Comparison of ENCODE assay signal across 22 mouse cellular contexts in the genomic region with DNA sequence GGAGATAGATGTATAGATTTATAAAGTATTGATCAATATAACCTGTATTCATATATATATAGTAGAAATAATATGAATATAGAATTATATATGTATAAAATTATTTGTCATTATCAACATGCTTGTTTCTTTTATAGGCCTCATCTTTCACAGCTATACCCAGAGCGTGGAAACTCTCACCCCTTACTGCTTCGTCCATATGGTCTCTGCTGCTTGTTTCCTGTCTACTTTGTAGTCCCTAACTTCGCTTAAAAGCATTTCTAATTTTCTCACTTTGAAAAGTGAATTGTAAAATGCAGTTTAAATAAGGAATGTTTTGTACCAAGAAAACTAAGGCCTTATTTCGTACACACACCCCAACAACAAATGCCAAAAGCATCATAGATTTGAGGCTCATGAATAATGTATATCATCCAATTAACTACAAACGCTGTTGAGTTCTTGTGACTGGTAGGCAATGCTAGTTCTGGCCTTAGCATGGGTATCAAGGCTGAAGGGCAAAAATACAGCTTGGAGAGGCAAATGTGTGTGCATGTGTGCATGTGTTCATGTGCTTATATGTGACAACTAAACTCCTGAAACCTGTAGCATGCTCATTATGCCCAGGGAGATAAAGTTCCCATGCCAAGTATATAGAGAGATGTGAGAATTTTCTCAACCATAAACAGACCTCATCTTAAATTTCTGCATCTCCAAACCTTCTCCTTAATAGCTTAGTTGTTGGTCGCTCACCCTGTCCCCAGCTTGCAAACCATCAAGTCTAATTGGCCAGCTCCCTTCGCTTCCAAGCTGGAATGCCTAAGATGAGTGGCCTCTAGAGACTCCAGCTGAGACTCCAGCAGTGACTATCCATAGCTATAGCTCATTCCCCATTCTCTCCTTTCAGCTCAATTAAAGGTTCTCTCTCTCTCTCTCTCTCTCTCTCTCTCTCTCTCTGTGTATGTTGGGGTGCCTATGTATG.
DNase-seq lines count a peak whose midpoint lies in the region; ATAC-seq and TF ChIP-seq lines count a peak whose summit lies in the region.
"Had no signal": no experiment of that assay in that cellular context is flagged by ENCODE, and none has a peak within 500 bp of the region (broad histone marks: within the 10 kb centered on the region; RNA-seq: fewer than 3 reads in every experiment).

No protein-coding gene starts in this region.

- no peaks in the 10 kb centered on the region for H3K27me3 ChIP-seq in forebrain, embryonic 12.5 days
- 0 out of 2 replicates have a peak, but pooled peaks cover 4% of the 10 kb centered on the region for H3K27me3 ChIP-seq in forebrain, embryonic 10.5 days (ENCODE audit: poor library complexity, severe bottlenecking)
- H3K27me3 ChIP-seq in hindbrain, embryonic 14.5 days (ENCODE audit: control insufficient read depth, insufficient read depth, low read length), result no peaks in the 10 kb centered on the region
- no peaks in the 10 kb centered on the region for H3K27me3 ChIP-seq in hindbrain, embryonic 10.5 days (ENCODE audit: insufficient read depth, poor library complexity, severe bottlenecking)
- no peaks in the 10 kb centered on the region for H3K27me3 ChIP-seq in forebrain, postnatal 0 days (ENCODE audit: insufficient read depth, low read length)
- no peaks in the 10 kb centered on the region for H3K27me3 ChIP-seq in lung, postnatal 0 days (replicated peaks; ENCODE audit: insufficient read depth, low read length)
- H3K27me3 ChIP-seq: embryonic facial prominence, embryonic 12.5 days; embryonic facial prominence, embryonic 15.5 days; hindbrain, embryonic 13.5 days had no signal

- H3K4me1 ChIP-seq in forebrain, embryonic 12.5 days, result peaks cover 21% of the 10 kb centered on the region; the same call in 1 of the 2 replicates
- peaks cover 17% of the 10 kb centered on the region for H3K4me1 ChIP-seq in forebrain, embryonic 10.5 days
- no peaks in the 10 kb centered on the region for H3K4me1 ChIP-seq in hindbrain, embryonic 14.5 days (replicated peaks; ENCODE audit: control insufficient read depth, insufficient read depth, low read length)
- H3K4me1 ChIP-seq in hindbrain, embryonic 10.5 days (replicated peaks), result peaks cover 11% of the 10 kb centered on the region; the same call in 1 of the 2 replicates
- no peaks in the 10 kb centered on the region for H3K4me1 ChIP-seq in forebrain, postnatal 0 days (ENCODE audit: insufficient read depth)
- H3K4me1 ChIP-seq in lung, postnatal 0 days (ENCODE audit: insufficient read depth, low read depth, low read length), result no peaks in the 10 kb centered on the region
- H3K4me1 ChIP-seq: embryonic facial prominence, embryonic 12.5 days; embryonic facial prominence, embryonic 15.5 days had no signal

- ATAC-seq in forebrain, embryonic 12.5 days (ENCODE audit: low FRiP score), result peak; percentile 51; the same call in 1 of the 2 replicates
- no peak for ATAC-seq in hindbrain, embryonic 14.5 days (ENCODE audit: low FRiP score)
- peak; percentile 86 for ATAC-seq in forebrain, postnatal 0 days
- no peak for ATAC-seq in lung, postnatal 0 days
- ATAC-seq: activated CD4-positive, CD25-positive, alpha-beta regulatory T cell, adult 4 months; hindbrain, postnatal 0 days; inflammation-experienced regulatory T-cells, adult 6 months; intestine, embryonic 16.5 days had no signal

- no peak for TF ChIP-seq CTCF in forebrain, postnatal 0 days (IDR thresholded peaks at IDR 0.05; ENCODE audit: low read depth)
- no peak for TF ChIP-seq CTCF in lung, postnatal 0 days (IDR thresholded peaks at IDR 0.05)

- no peak overlapping the region for H3K9ac ChIP-seq in forebrain, embryonic 12.5 days
- no peak overlapping the region for H3K9ac ChIP-seq in hindbrain, embryonic 14.5 days
- no peak overlapping the region for H3K9ac ChIP-seq in forebrain, postnatal 0 days
- no peak overlapping the region for H3K9ac ChIP-seq in lung, postnatal 0 days (replicated peaks; ENCODE audit: low read depth)
- H3K9ac ChIP-seq: embryonic facial prominence, embryonic 12.5 days; embryonic facial prominence, embryonic 15.5 days; hindbrain, embryonic 13.5 days had no signal

- H3K4me3 ChIP-seq in forebrain, embryonic 12.5 days (replicated peaks), result no peak overlapping the region
- H3K4me3 ChIP-seq in forebrain, embryonic 10.5 days, result no peak overlapping the region
- H3K4me3 ChIP-seq in hindbrain, embryonic 14.5 days (replicated peaks; ENCODE audit: low read length), result no peak overlapping the region
- H3K4me3 ChIP-seq in hindbrain, embryonic 10.5 days, result no peak overlapping the region
- H3K4me3 ChIP-seq in forebrain, postnatal 0 days (ENCODE audit: low read depth, low read length), result no peak overlapping the region
- H3K4me3 ChIP-seq in lung, postnatal 0 days (ENCODE audit: low read depth, low read length), result no peak overlapping the region
- H3K4me3 ChIP-seq: embryonic facial prominence, embryonic 12.5 days; embryonic facial prominence, embryonic 15.5 days; hindbrain, embryonic 13.5 days had no signal

- no peaks in the 10 kb centered on the region for H3K36me3 ChIP-seq in forebrain, embryonic 12.5 days (replicated peaks)
- H3K36me3 ChIP-seq in forebrain, embryonic 10.5 days (replicated peaks), result no peaks in the 10 kb centered on the region
- H3K36me3 ChIP-seq in hindbrain, embryonic 14.5 days (replicated peaks; ENCODE audit: control insufficient read depth, insufficient read depth), result no peaks in the 10 kb centered on the region
- H3K36me3 ChIP-seq in hindbrain, embryonic 10.5 days, result no peaks in the 10 kb centered on the region
- no peaks in the 10 kb centered on the region for H3K36me3 ChIP-seq in forebrain, postnatal 0 days (ENCODE audit: insufficient read depth)
- H3K36me3 ChIP-seq in lung, postnatal 0 days (ENCODE audit: insufficient read depth, low read length), result no peaks in the 10 kb centered on the region
- H3K36me3 ChIP-seq: embryonic facial prominence, embryonic 12.5 days; embryonic facial prominence, embryonic 15.5 days; hindbrain, embryonic 13.5 days had no signal

- no peak overlapping the region for H3K27ac ChIP-seq in forebrain, embryonic 12.5 days
- no peak overlapping the region for H3K27ac ChIP-seq in forebrain, embryonic 10.5 days
- no peak overlapping the region for H3K27ac ChIP-seq in hindbrain, embryonic 14.5 days
- H3K27ac ChIP-seq in hindbrain, embryonic 10.5 days, result no peak overlapping the region
- H3K27ac ChIP-seq in forebrain, postnatal 0 days (ENCODE audit: low read depth, low read length), result no peak overlapping the region
- no peak overlapping the region for H3K27ac ChIP-seq in lung, postnatal 0 days (ENCODE audit: low read length)
- H3K27ac ChIP-seq: embryonic facial prominence, embryonic 12.5 days; embryonic facial prominence, embryonic 15.5 days; hindbrain, embryonic 13.5 days; hindbrain, postnatal 0 days had no signal

- 31% methylated on average over 7 of the region's 7 CpGs for WGBS in forebrain, embryonic 12.5 days
- 66% methylated on average over 7 of the region's 7 CpGs for WGBS in forebrain, embryonic 10.5 days
- WGBS in hindbrain, embryonic 14.5 days, result 63% methylated on average over 7 of the region's 7 CpGs
- WGBS in hindbrain, embryonic 10.5 days, result 77% methylated on average over 7 of the region's 7 CpGs
- 26% methylated on average over 7 of the region's 7 CpGs for WGBS in forebrain, postnatal 0 days
- WGBS in lung, postnatal 0 days, result 81% methylated on average over 7 of the region's 7 CpGs

- no peak for TF ChIP-seq EP300 in lung, postnatal 0 days (IDR thresholded peaks at IDR 0.05)

- no peaks in the 10 kb centered on the region for H3K9me3 ChIP-seq in forebrain, embryonic 12.5 days
- H3K9me3 ChIP-seq in forebrain, embryonic 10.5 days, result no peaks in the 10 kb centered on the region
- no peaks in the 10 kb centered on the region for H3K9me3 ChIP-seq in hindbrain, embryonic 14.5 days (ENCODE audit: control insufficient read depth, low read length)
- H3K9me3 ChIP-seq in hindbrain, embryonic 10.5 days, result no peaks in the 10 kb centered on the region
- no peaks in the 10 kb centered on the region for H3K9me3 ChIP-seq in forebrain, postnatal 0 days (ENCODE audit: low read length)
- no peaks in the 10 kb centered on the region for H3K9me3 ChIP-seq in lung, postnatal 0 days (ENCODE audit: low read length)
- H3K9me3 ChIP-seq: embryonic facial prominence, embryonic 12.5 days; embryonic facial prominence, embryonic 15.5 days; hindbrain, embryonic 13.5 days had no signal

- no peak overlapping the region for H3K4me2 ChIP-seq in forebrain, embryonic 12.5 days
- H3K4me2 ChIP-seq in hindbrain, embryonic 14.5 days (replicated peaks), result no peak overlapping the region
- no peak overlapping the region for H3K4me2 ChIP-seq in forebrain, postnatal 0 days (ENCODE audit: low read depth)
- H3K4me2 ChIP-seq in lung, postnatal 0 days (replicated peaks; ENCODE audit: low read depth, low read length), result no peak overlapping the region
- H3K4me2 ChIP-seq: embryonic facial prominence, embryonic 12.5 days; embryonic facial prominence, embryonic 15.5 days; heart, embryonic 11.5 days; hindbrain, embryonic 13.5 days had no signal

- no peak for DNase-seq in forebrain, embryonic 10.5 days (ENCODE audit: extremely low spot score, low spot score)
- peak; percentile 22 for DNase-seq in hindbrain, embryonic 14.5 days (ENCODE audit: low spot score)
- no peak for DNase-seq in hindbrain, embryonic 10.5 days (ENCODE audit: low spot score)
- peak; percentile 27 for DNase-seq in forebrain, postnatal 0 days
- no peak for DNase-seq in lung, postnatal 0 days (ENCODE audit: low spot score)
- no peak for DNase-seq in heart, adult 11 months
- DNase-seq: adrenal gland, adult 8-10 months; adrenal gland, postnatal 25 days; cerebellum, adult 18-20 months; cerebellum, adult 9-10 months; cerebellum, postnatal 14 days; gastrocnemius, postnatal 25 days; kidney, adult 18-20 months had no signal

Comparison
In these comparisons a context has a peak if more than half of its experiments do, and no peak if none do; other contexts are left out.
1. DNase-seq: peak in hindbrain, embryonic 14.5 days (single experiment) and forebrain, postnatal 0 days (single experiment); none in forebrain, embryonic 10.5 days (single experiment), hindbrain, embryonic 10.5 days (single experiment), lung, postnatal 0 days (single experiment) and heart, adult 11 months (single experiment).
2. ATAC-seq: peak in forebrain, embryonic 12.5 days (single experiment) and forebrain, postnatal 0 days (single experiment); none in hindbrain, embryonic 14.5 days (single experiment) and lung, postnatal 0 days (single experiment).